Mouse (Mus musculus) adrenal gland, postnatal 25 days (tissue): ENCODE data around the gene Ucn. TPM values are rescaled to one million over a fixed set of nuclear protein-coding genes. Genes with fewer than 3 reads are reported as not detected.

Source experiments
- DNase-seq: peaks from one replicate; pipeline ENCODE4 v3.0.0; 2021; ENCODE audit warnings: mixed read lengths
- total RNA-seq: library from RNA; stranded (reverse); gene quantifications from 2 replicates; pipeline ENCODE4 v1.2.3, GENCODE M21; 2021

Gene Ucn
- total RNA-seq, 1 experiment from 2014 or later, result not detected

- no peak for DNase-seq
Observed at GRCm38 (mm10) chr5:31108000-31108490, 30.6 kb downstream of the Ucn start, which contains the start of gene Slc30a3. Gene Slc30a3 (minus strand): TSS chr5:31108237.

- no peak for DNase-seq
Observed at GRCm38 (mm10) chr5:31105814-31106335, 32.8 kb downstream of the Ucn start, which contains the start of gene Dnajc5g. Gene Dnajc5g (plus strand): TSS chr5:31106285.

GRCm38 (mm10) chr5:31095711-31096480 is 42.7 kb downstream of the Ucn start:
- no peak for DNase-seq

- peak; percentile 37 for DNase-seq
Observed at GRCm38 (mm10) chr5:31094799-31095691, 43.6 kb downstream of the Ucn start.

- DNase-seq, result no peak
Observed at GRCm38 (mm10) chr5:31094100-31094798, 44.4 kb downstream of the Ucn start.

- peak; percentile 46 for DNase-seq
Observed at GRCm38 (mm10) chr5:31093151-31094041, 45.2 kb downstream of the Ucn start.

GRCm38 (mm10) chr5:31092231-31092975 is 46.2 kb downstream of the Ucn start:
- no peak for DNase-seq

Other genes starting within 250 kb of the Ucn start
- 190 and 207 TPM in 2 replicates for gene Ost4, start 231.0 kb downstream of the Ucn start, total RNA-seq
- 41.3 and 57.2 TPM in 2 replicates for gene Emilin1, start 225.4 kb downstream of the Ucn start, total RNA-seq
- gene Khk, start 217.4 kb downstream of the Ucn start, total RNA-seq, result 28.5 and 58.5 TPM in 2 replicates
- 1.0 TPM in 1 of 2 replicates, not detected in the other for gene Cgref1, start 193.2 kb downstream of the Ucn start, total RNA-seq
- 131 TPM in 2 replicates for gene Preb, start 178.5 kb downstream of the Ucn start, total RNA-seq
- gene Tcf23, start 170.2 kb downstream of the Ucn start, total RNA-seq, result 0.70 and 1.3 TPM in 2 replicates
- 136 and 139 TPM in 2 replicates for gene Atraid, start 90.5 kb downstream of the Ucn start, total RNA-seq
- 26.4 and 32.1 TPM in 2 replicates for gene Slc5a6, start 89.9 kb downstream of the Ucn start, total RNA-seq
- 28.3 and 29.1 TPM in 2 replicates for gene Cad, start 84.0 kb downstream of the Ucn start, total RNA-seq
- not detected in 2 replicates for gene Dnajc5g, start 32.5 kb downstream of the Ucn start, total RNA-seq
- not detected in 2 replicates for gene Slc30a3, start 30.6 kb downstream of the Ucn start, total RNA-seq
- not detected in 2 replicates for gene Trim54, start 22.1 kb downstream of the Ucn start, total RNA-seq
- 60.3 and 66.6 TPM in 2 replicates for gene Mpv17, start 15.4 kb upstream of the Ucn start, total RNA-seq
- gene Gm29609, start 41.1 kb upstream of the Ucn start, total RNA-seq, result 3.2 and 3.5 TPM in 2 replicates
- 67.1 and 82.5 TPM in 2 replicates for gene Gtf3c2, start 41.3 kb upstream of the Ucn start, total RNA-seq
- 97.6 and 99.5 TPM in 2 replicates for gene Snx17, start 54.4 kb upstream of the Ucn start, total RNA-seq
- 45.2 and 52.6 TPM in 2 replicates for gene Eif2b4, start 54.6 kb upstream of the Ucn start, total RNA-seq
- gene Zfp513, start 63.5 kb upstream of the Ucn start, total RNA-seq, result 28.4 and 34.3 TPM in 2 replicates
- gene Ppm1g, start 81.9 kb upstream of the Ucn start, total RNA-seq, result 105 and 137 TPM in 2 replicates
- 80.5 and 107 TPM in 2 replicates for gene Nrbp1, start 102.0 kb upstream of the Ucn start, total RNA-seq
- gene Gm9970, start 102.4 kb upstream of the Ucn start, total RNA-seq, result not detected in 2 replicates
- gene Krtcap3, start 112.9 kb upstream of the Ucn start, total RNA-seq, result 5.2 and 5.3 TPM in 2 replicates
- 39.9 and 46.1 TPM in 2 replicates for gene Ift172, start 152.3 kb upstream of the Ucn start, total RNA-seq
- gene Fndc4, start 157.3 kb upstream of the Ucn start, total RNA-seq, result 4.1 and 6.7 TPM in 2 replicates
- gene Gckr, start 158.6 kb upstream of the Ucn start, total RNA-seq, result 0.55 and 0.95 TPM in 2 replicates